Mouse (Mus musculus) neural tube, embryonic 14.5 days (tissue): ENCODE measurements around the gene Psma6. TPM values are rescaled to one million over a fixed set of nuclear protein-coding genes. Genes with fewer than 3 reads are reported as not detected.

Source experiments
- ATAC-seq: fragments of 200-750 bp; cut with Nextera tagmentation; 2 replicates; pipeline ENCODE4 v1.8.0; 2017; ENCODE audit warnings: low read depth, mild to moderate bottlenecking, moderate TSS enrichment, moderate library complexity
- H3K27ac ChIP-seq: fragments of 300-500 bp; sonication (generic); 2 replicates; pipeline ENCODE4 v1.5.1; 2014; ENCODE audit warnings: low read depth, mild to moderate bottlenecking, control low read depth, low read length, moderate library complexity, mixed read lengths
- H3K27me3 ChIP-seq: fragments of 300-500 bp; sonication (generic); 2 replicates; pipeline ENCODE4 v1.6.1; 2014; ENCODE audit warnings: low read length; ENCODE audit not compliant: control insufficient read depth, insufficient read depth
- H3K36me3 ChIP-seq: fragments of 300-500 bp; sonication (generic); 2 replicates; pipeline ENCODE4 v1.6.1; 2014; ENCODE audit warnings: low read length, mixed read lengths; ENCODE audit not compliant: control insufficient read depth, insufficient read depth
- H3K4me1 ChIP-seq: fragments of 300-500 bp; sonication (generic); 2 replicates; pipeline ENCODE4 v1.6.1; 2014; ENCODE audit warnings: low read length; ENCODE audit not compliant: control insufficient read depth, insufficient read depth
- H3K4me2 ChIP-seq: fragments of 300-500 bp; sonication (generic); 2 replicates; pipeline ENCODE4 v1.6.1; 2014; ENCODE audit warnings: mild to moderate bottlenecking, low read depth, low read length, control low read depth
- H3K4me3 ChIP-seq: fragments of 300-500 bp; sonication (generic); 2 replicates; pipeline ENCODE4 v1.5.1; 2014; ENCODE audit warnings: low read depth, low read length, control low read depth, mixed read lengths
- H3K9ac ChIP-seq: fragments of 300-500 bp; sonication (generic); replicated peaks from 2 replicates; pipeline ENCODE4 v1.6.1; 2014; ENCODE audit warnings: low read depth, mild to moderate bottlenecking, control low read depth, low read length, mixed read lengths
- H3K9me3 ChIP-seq: fragments of 300-500 bp; sonication (generic); 2 replicates; pipeline ENCODE4 v1.6.1; 2016; ENCODE audit warnings: low read length; ENCODE audit not compliant: control insufficient read depth
- WGBS: fragments of 180-500 bp; shearing (Covaris S2); extraction: QIAGEN DNeasy Blood & Tissue Kit; methylation state at CpG from one replicate; pipeline ENCODE4 v1.1.7; 2014; 5-methylcytosine and 5-hydroxymethylcytosine counted together
- polyA plus RNA-seq: library from polyadenylated mRNA; unstranded; fragments of >200 nt; fragmentation: Nextera tagmentation; extraction: Ambion mirVana; gene quantifications from 2 replicates; pipeline ENCODE4 v1.2.1, GENCODE M21; 2014

Psma6 gene
- polyA plus RNA-seq, 1 experiment from 2014 or later, result 439 TPM

- 100% methylated on average over 1 of the region's 1 CpGs for WGBS
- H3K9ac ChIP-seq, result no peak overlapping the region
- H3K4me1 ChIP-seq, result 0 out of 2 replicates have a peak, but pooled peaks cover 6% of the 10 kb centered on the region
- H3K36me3 ChIP-seq, result no peaks in the 10 kb centered on the region
- no peak for ATAC-seq
- no peak overlapping the region for H3K4me3 ChIP-seq
- no peaks in the 10 kb centered on the region for H3K27me3 ChIP-seq
- no peaks in the 10 kb centered on the region for H3K9me3 ChIP-seq
- no peak overlapping the region for H3K4me2 ChIP-seq
- H3K27ac ChIP-seq, result no peak overlapping the region
Measured at GRCm38 (mm10) chr12:55442245-55442644, 58.2 kb downstream of the Psma6 start.

- no peak overlapping the region for H3K4me2 ChIP-seq
- H3K4me3 ChIP-seq, result no peak overlapping the region
- WGBS, result 73% methylated on average over 9 of the region's 9 CpGs
- no peak overlapping the region for H3K9ac ChIP-seq
- H3K4me1 ChIP-seq, result 0 out of 2 replicates have a peak, but pooled peaks cover 6% of the 10 kb centered on the region
- no peaks in the 10 kb centered on the region for H3K27me3 ChIP-seq
- no peaks in the 10 kb centered on the region for H3K9me3 ChIP-seq
- ATAC-seq, result peak; percentile 29; the same call in 1 of the 2 replicates
- H3K36me3 ChIP-seq, result no peaks in the 10 kb centered on the region
- H3K27ac ChIP-seq, result peak overlapping the region; percentile 39; the same call in 1 of the 2 replicates
Measured at GRCm38 (mm10) chr12:55442861-55443850, 59.1 kb downstream of the Psma6 start.

GRCm38 (mm10) chr12:55444031-55444451, 60.0 kb downstream of the Psma6 start:
- Histone ChIP-seq H3K27ac (no peak overlapping the region), H3K4me1 (0 out of 2 replicates have a peak, but pooled peaks cover 6% of the 10 kb centered on the region), H3K9me3 (no peaks in the 10 kb centered on the region), H3K9ac (no peak overlapping the region), H3K27me3 (no peaks in the 10 kb centered on the region), H3K4me3 (no peak overlapping the region), H3K36me3 (no peaks in the 10 kb centered on the region), H3K4me2 (no peak overlapping the region)
- no peak for ATAC-seq
- 70% methylated on average over 4 of the region's 4 CpGs for WGBS

GRCm38 (mm10) chr12:55445583-55445982, 61.6 kb downstream of the Psma6 start:
- Histone ChIP-seq H3K4me2 (no peak overlapping the region), H3K27me3 (no peaks in the 10 kb centered on the region), H3K36me3 (no peaks in the 10 kb centered on the region), H3K4me1 (0 out of 2 replicates have a peak, but pooled peaks cover 6% of the 10 kb centered on the region), H3K4me3 (no peak overlapping the region), H3K27ac (no peak overlapping the region), H3K9me3 (no peaks in the 10 kb centered on the region), H3K9ac (no peak overlapping the region)
- no peak for ATAC-seq
- WGBS, result 84% methylated on average over 4 of the region's 4 CpGs

GRCm38 (mm10) chr12:55446366-55446745, 62.3 kb downstream of the Psma6 start:
- Histone ChIP-seq H3K4me1 (0 out of 2 replicates have a peak, but pooled peaks cover 6% of the 10 kb centered on the region), H3K27ac (peak overlapping the region; percentile 79), H3K36me3 (no peaks in the 10 kb centered on the region), H3K9me3 (no peaks in the 10 kb centered on the region), H3K4me3 (no peak overlapping the region), H3K27me3 (no peaks in the 10 kb centered on the region), H3K4me2 (no peak overlapping the region), H3K9ac (no peak overlapping the region)
- WGBS, result 79% methylated on average over 4 of the region's 4 CpGs
- no peak; the same call in 1 of the 2 replicates for ATAC-seq

GRCm38 (mm10) chr12:55446746-55447395, 62.8 kb downstream of the Psma6 start:
- Histone ChIP-seq H3K9me3 (no peaks in the 10 kb centered on the region), H3K27me3 (no peaks in the 10 kb centered on the region), H3K4me3 (no peak overlapping the region), H3K4me2 (no peak overlapping the region), H3K9ac (no peak overlapping the region), H3K36me3 (no peaks in the 10 kb centered on the region), H3K4me1 (0 out of 2 replicates have a peak, but pooled peaks cover 6% of the 10 kb centered on the region), H3K27ac (peak overlapping the region; percentile 79)
- WGBS, result 27% methylated on average over 13 of the region's 13 CpGs
- ATAC-seq, result peak; percentile 91

- ATAC-seq, result no peak
- Histone ChIP-seq H3K4me2 (no peak overlapping the region), H3K9ac (no peak overlapping the region), H3K4me3 (no peak overlapping the region), H3K9me3 (no peaks in the 10 kb centered on the region), H3K27ac (peak overlapping the region; percentile 79), H3K27me3 (no peaks in the 10 kb centered on the region), H3K36me3 (no peaks in the 10 kb centered on the region), H3K4me1 (0 out of 2 replicates have a peak, but pooled peaks cover 6% of the 10 kb centered on the region)
- WGBS, result 77% methylated on average over 11 of the region's 11 CpGs
Measured at GRCm38 (mm10) chr12:55447396-55447760, 63.4 kb downstream of the Psma6 start.

GRCm38 (mm10) chr12:55448457-55448856, 64.4 kb downstream of the Psma6 start:
- no peaks in the 10 kb centered on the region for H3K36me3 ChIP-seq
- no peak overlapping the region for H3K9ac ChIP-seq
- H3K27me3 ChIP-seq, result no peaks in the 10 kb centered on the region
- H3K9me3 ChIP-seq, result no peaks in the 10 kb centered on the region
- no peak for ATAC-seq
- H3K4me1 ChIP-seq, result 0 out of 2 replicates have a peak, but pooled peaks cover 3% of the 10 kb centered on the region
- no peak overlapping the region for H3K4me3 ChIP-seq
- WGBS, result 79% methylated on average over 2 of the region's 2 CpGs
- H3K27ac ChIP-seq, result no peak overlapping the region
- no peak overlapping the region for H3K4me2 ChIP-seq
